Mouse (Mus musculus) MEL-GATA-1-ER (cell line): ENCODE measurements around the gene Olfr1248.
"Not testable (repeated sequence)": the region's sequence is repeated elsewhere in the genome, so short reads cannot be mapped to it uniquely, and the experiment has no call there.

ENCODE experiments used
- DNase-seq: peaks from one replicate; pipeline ENCODE4 v3.0.0-alpha.2; 2012; ENCODE audit warnings: low read depth; ENCODE audit errors: extremely low read depth

Olfr1248 gene

DNA sequence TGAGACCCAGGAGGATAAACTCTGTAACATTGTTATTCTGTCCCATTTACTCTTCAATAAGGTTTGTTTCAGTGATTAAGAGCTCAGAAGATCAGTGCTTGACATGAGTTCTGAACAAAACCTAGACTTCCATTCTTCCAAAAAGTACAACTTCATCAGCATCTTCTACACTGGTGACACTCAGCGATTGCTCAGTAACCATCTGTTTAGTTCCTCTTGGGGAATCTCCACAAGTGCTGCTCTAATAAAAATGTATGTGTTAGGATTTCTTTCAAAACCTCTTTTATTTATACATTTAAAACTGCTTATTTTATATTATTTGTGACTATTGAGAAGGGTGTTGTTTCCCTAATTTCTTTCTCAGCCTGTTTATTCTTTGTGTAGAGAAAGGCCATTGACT, at the start of gene Olfr1248:
Olfr1248 (minus strand) TSS at position 101 of the 400 bp plus-strand sequence.
- DNase-seq, result not testable (repeated sequence)

DNA sequence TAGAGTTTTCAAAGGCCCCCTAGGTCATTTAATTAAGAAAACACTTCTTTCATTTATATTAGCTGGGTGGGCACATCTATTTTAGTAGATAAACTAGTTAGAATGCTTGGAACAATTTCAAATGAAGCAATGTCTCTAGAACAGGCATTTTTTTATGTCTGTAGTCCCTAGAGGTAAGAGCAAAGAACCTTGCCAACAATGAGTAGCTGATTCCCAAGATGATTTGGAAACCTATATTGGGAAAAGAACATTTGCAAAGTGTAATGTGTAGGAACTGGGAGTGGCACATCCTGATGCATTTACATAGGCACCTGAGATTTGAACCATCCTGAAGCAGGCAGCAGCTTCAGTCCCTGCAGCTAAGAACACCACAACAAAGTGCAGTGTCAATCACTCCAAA, 43.3 kb upstream of the Olfr1248 start, which contains the start of gene Olfr1250:
Olfr1250 (minus strand) TSS at position 101 of the 400 bp plus-strand sequence.
- no peak for DNase-seq

DNA sequence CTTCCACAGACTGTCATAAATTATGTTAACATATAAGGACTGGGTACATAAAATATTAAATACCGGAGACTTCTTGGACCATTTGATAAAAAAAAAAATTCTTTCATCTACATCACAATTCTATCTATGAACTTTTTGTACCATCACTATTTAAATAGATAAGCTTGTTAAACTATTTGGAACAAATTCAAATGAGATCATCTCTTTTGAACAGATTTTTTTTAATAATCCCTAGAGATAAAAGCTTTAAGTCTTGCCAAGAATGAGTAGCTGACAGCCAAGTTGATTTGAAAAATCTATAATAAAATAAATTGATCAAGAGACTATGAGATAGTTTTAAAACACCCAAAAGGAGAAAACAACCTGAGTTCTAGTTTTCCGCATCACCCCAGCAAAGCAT, 16.8 kb upstream of the Olfr1248 start, which contains the start of gene Olfr1249:
Olfr1249 (minus strand) TSS at position 101 of the 400 bp plus-strand sequence.
- DNase-seq, result no peak

DNA sequence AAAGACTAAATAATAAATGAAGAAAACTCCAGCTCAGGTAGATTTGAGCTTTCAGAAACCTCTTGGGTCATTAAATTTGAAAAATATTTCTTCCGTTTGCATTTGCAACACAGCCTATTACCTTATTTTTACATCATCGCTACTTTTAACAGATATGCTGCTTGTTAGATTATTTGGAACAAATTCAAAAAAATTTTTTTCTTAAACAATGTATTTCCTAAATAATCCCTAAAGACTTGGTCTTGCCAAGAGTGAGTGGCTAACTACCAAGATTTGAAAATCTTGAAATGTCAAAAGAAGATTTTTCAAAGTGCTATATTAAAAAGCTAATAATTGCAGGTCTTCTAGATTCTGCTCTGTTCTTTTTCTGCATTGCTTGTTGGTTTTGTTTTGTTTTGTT, 4.0 kb downstream of the Olfr1248 start, which contains the start of gene Olfr1247:
Olfr1247 (minus strand) TSS at position 101 of the 400 bp plus-strand sequence.
- DNase-seq, result no peak

DNA sequence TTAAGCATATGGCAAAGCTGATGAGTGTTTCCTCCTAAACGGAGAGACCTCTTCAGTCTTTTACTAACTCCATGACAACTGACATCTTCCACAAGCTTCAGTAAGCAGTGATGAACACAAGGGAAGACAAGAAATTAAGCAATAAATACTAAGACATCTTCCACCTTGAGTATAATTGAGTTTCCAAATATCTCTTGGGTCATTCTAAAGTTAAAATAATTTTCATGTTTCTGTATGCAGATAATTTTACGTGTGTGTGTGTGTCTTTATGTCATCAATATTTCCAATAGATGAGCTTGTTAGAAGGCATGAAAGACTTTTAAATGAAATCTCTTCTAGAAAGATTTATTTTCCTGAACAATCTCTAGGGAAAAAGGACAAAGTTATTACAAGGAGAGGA, 25.0 kb downstream of the Olfr1248 start, which contains the start of gene Olfr1246:
Olfr1246 (minus strand) TSS at position 101 of the 400 bp plus-strand sequence.
- no peak for DNase-seq

DNA sequence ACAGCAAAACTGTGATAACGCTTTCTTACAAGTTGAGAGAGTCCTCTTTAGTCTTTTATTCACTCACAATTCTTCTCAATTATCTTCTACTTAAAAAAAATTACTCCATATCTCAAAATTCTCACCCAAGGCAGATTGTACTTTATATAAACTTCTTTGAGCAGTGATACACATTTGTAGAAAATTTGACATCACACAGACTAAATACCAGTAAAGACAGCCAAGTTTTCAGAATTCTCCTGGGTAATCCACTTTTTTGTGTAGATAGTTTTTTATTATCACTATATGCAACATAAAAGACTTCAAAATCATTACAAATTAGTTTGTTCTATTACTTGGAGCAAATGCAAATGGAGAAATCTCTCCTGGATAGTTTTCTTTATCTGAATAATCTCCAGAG, 39.7 kb downstream of the Olfr1248 start, which contains the start of gene Olfr1245:
Olfr1245 (minus strand) TSS at position 101 of the 400 bp plus-strand sequence.
- no peak for DNase-seq
